Mouse (Mus musculus) adrenal gland, postnatal 10 days (tissue): Measurements from ENCODE around the gene Rab15. TPM values are rescaled to one million over a fixed set of nuclear protein-coding genes. Genes with fewer than 3 reads are reported as not detected.
"Not testable (repeated sequence)": the region's sequence is repeated elsewhere in the genome, so short reads cannot be mapped to it uniquely, and the experiment has no call there.

Experiments used
- DNase-seq: peaks from one replicate; pipeline ENCODE4 v3.0.0; 2021; ENCODE audit warnings: mixed read lengths
- total RNA-seq, 2 experiments: library from RNA; stranded (reverse); gene quantifications; 2 replicates each; pipeline ENCODE4 v1.2.3; 2021

The Rab15 gene
- total RNA-seq, 2 experiments from 2014 or later = 3.6 to 7.7 TPM

GRCm38 (mm10) chr12:76818908-76819307 is 3.8 kb downstream of the Rab15 start:
- DNase-seq = no peak

DNA sequence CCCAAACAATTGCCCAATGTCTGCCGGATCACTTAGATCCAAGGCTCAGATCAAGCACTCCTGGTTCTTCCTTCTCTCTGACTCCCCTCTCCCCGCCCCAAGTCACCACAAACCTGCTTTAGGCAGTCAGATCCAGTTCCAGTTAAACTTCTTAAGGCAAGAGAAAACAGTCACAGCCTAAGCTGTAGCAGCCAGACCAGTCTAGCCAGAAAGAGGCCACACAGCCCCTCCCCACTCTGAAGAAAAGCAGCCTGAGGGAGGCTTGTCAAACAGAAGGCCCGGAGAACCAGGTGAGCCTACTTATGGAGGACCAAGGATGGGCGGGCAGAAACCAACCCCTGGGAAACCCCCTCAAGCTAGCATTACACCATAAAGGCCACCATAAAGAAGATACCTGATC is 4.6 kb downstream of the Rab15 start:
- no peak for DNase-seq

DNA sequence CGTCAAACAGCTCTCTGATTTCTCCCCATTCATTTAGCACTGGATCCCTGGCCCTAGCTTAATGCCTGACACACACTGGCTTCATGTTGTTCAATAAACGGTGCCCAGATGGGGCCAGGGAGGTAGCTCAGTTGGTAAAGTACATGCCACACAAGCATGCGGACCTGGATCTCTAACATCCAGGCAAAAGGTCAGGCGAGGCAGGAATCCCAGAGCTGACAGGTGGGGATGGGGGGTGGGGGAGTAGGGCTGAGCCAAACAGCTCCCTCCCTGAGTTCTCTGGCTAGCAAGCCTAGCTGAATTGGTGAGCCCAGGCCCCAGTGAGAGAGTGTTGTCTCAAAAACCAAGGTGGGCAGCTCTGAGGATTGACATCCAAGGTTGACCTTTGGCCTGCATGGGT is 5.5 kb downstream of the Rab15 start:
- no peak for DNase-seq

DNA sequence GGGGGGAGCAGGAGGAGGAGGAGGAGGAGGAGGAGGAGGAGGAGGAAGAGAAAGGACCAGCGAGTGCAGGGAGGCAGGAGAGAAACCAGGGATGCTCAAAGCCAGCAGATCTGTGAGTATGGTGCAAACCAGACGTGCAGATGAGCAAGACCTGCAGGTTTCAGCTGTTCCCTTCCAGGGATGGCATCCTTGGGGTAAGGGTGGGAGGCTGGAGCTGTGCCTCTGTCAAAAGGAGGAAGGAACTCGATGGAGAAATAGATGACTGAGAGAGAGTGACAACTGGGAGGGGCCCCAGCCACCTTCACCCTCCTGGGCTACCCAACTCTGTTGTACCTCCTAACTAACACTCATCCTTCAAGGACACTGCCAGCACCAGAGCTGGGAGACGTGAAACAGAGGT is 6.0 kb downstream of the Rab15 start:
- DNase-seq = no peak

DNA sequence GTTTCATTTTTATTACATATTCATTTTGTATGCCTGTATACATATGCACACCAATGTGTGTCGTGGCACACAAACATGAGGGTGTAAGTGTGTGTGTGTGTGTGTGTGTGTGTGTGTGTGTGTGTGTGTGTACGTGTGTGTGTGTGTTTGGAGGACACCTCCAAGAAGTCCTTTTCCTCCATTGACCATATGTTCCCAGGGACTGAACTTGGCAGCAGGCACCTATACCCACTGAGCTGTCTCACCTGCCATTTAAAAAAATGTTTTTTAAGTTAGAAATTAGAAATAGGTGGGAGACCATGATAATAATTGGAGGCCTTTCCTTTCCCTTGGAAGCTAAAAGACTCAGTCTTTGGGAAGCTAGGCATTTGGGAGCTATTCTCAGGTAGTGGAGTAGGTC is 8.6 kb downstream of the Rab15 start:
- DNase-seq = no peak

DNA sequence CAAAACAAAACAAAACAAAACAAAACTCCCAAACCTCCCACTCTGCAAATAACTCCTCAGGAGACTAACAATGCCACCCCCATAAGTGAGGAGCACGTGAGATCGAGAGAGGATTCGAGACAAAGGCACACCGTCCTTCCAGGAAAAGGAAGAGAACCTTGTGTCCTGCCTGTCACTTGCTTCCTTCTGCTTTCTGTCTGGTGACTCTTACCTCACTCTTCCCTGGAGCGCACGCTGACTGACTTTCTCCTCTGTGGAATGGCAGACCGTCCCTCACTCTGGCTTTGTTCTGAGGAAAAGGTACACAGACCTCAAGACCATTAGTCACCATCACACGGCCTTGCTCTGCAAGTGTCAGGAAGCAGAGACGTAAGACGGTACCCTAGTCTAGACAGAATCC is 9.2 kb downstream of the Rab15 start:
- no peak for DNase-seq

DNA sequence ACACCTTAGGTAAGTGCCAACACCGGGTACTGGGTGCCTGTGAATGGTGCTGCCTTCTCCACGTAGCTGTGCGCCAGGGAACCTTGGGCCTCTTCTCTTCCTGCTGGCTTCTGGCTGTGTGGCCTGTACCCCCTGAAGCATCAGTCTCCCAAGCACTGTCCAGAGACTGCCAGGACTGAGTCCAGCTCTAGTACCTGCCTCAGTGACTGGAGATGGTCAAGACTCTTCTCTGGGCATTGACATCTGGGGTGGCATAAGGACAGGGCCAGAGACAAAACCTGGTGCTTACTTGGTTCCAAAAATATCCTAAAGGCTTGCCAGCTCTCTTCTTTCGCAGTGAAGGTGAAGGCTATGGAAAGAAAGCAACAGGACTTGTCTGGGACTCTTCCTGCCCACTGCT is 11.7 kb downstream of the Rab15 start:
- no peak for DNase-seq

- no peak for DNase-seq
Observed at GRCm38 (mm10) chr12:76810491-76810890, 12.2 kb downstream of the Rab15 start.

- DNase-seq = no peak
Observed at GRCm38 (mm10) chr12:76807796-76808195, 14.9 kb downstream of the Rab15 start.

- DNase-seq = peak; percentile 24
Observed at GRCm38 (mm10) chr12:76805056-76805811, 17.5 kb downstream of the Rab15 start.

DNA sequence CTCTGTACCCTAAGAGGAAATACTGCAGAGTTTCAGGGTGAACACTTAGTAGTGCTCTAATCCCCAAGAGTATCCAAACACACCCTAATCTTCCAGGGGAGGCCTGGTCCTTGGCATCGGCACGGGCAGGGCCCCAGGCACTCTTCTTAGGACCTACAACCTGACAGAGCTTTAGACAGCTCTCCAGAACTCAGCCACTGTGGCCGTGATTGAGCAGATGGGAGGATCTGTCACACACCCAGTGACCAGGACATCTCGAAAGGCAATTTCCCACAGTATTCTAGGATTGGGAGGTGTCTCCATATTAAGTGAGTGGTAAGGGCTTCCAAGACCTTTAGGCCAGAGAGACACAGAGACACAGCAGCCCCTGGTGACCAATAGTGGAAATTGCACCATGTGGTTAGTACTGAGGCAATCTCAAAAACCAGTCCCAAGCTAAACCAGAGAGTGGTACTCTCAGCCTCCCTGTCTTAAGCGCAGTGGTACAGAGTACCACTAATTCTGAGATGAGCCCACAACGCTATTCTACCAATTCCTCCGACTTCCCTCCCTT is 18.9 kb downstream of the Rab15 start:
- DNase-seq = peak; percentile 65

GRCm38 (mm10) chr12:76803028-76803427 is 19.7 kb downstream of the Rab15 start:
- no peak for DNase-seq

GRCm38 (mm10) chr12:76798008-76798720 is 24.5 kb downstream of the Rab15 start:
- DNase-seq = no peak

DNA sequence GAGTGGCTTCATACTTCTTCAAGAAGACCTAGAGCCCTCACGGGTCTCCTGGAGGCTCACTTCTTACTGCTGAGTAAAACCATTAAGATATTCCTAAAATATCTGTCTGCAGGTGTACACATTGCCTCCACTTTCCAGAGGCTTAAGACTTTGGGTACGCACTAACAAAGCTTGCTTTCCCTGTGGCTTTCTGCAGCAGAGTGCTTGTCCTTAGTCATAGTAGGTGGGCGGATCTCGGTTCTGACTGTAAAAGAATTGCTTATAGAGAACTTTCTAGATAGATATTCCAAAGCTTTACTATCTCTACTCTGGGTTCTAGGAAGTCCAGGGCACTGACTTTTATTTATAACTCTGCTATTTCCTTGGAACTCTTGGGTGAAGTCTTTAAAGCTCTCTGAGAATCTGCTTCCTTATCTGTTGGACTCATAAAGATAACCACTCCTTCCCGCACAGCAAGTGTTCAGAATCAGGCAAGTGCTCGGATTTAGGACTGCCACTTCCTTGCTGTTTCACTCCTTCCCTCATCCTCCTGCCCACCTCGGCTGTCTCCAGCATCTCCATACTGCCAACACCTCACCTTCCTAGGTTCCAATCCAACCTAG is 25.7 kb downstream of the Rab15 start:
- DNase-seq = no peak

DNA sequence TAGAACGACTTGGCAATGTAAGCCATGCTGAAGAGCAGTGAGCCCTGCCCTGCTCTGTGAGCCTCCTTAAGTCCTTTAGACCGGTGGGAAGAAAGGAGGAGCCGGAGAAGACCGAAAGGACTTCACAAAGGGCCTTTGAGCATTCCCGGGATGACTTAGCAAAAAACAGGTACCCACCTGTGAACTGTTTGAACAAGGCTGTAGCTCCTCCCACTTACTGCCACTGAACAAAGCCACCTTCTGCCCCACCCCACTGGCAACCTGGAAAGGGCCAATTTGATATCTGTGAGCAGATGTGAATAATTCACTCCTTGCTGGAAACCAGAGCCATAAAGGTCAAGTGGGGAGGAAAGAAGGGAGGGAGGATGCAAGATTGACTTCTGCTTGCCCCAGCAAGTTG is 27.4 kb downstream of the Rab15 start, which contains the start of gene Gpx2:
Gpx2 (minus strand) TSS at position 205 of the 400 bp plus-strand sequence.
- DNase-seq = no peak

DNA sequence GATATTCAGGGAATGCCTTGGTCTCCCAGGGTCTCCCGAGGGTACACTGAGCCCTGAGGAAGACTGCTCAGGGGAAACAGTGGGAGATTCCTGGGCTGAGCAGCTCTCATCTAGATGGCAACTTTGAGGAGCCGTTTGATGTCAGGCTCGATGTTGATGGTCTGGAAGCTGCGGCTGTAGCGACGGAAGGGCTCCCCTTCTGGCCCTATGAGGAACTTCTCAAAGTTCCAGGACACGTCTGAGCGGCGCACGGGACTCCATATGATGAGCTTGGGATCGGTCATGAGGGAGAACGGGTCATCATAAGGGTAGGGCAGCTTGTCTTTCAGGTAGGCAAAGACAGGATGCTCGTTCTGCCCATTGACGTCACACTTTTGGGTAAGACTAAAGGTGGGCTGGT is 30.2 kb downstream of the Rab15 start:
- DNase-seq = not testable (repeated sequence)

- DNase-seq = no peak
Observed at GRCm38 (mm10) chr12:76790446-76791084, 32.1 kb downstream of the Rab15 start.

DNA sequence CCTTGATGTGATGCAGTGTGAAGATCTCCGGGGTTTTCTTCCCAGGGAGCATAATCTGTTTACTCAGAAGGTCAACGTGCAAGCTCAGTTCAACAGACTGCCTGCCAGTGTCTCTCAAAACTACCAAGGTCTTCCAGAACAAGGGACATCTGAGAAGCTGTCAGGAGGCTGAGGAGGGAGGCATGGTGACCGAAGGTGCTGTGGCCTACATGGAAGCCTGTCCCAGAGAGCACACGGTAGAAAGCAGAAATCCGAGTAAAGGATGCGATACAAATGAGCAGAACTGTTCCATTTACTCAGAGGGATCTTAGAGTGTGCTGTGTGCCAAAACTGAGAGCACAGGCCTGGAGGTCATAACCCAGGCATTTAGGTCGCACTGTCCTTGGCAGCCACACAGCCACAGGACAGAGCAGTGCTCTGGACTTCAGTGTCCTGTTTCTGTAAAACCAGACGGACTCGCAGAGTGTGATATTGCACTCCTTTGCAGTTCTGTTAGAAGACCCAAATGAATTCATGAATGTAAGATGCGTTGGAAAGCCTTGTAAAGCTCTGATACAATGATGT is 38.6 kb downstream of the Rab15 start:
- DNase-seq = peak; percentile 30

DNA sequence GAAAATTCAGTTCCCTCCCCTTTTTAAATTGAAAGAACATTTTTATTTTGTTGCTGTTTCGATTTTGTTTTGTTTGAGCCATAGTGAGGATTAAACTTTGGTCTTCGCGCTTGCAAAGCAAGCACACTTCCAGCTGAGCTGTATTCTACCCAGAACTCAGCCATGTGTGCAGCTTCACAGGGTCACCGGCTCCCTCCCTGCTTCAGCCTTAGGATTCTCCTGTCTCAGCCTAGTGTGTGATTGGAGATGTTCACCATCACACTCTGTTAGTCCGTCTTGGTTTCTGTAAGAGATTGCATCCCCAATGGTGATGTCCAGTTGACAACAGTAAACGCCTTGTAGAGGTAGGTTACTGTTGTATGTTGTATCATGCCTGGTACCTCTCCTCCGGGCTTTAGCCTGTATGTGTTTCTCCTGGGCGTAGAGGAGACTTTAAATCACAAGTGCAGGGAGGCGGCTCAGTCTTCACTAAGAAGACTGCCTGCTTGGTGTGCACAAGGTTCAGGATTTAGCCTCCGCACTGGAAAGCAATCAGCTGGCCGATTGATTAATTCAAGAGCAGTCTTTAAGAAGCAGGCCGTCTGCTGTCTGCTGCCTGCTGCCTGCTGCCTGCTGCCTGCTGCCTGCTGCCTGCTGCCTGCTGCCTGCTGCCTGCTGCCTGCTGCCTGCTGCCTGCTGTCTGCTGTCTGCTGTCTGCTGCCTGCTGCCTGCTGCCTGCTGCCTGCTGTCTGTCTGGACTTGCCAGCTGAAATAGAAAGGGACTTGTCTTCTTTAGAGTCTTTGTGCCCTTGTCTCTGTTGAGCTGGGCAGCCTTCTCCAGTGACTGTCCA is 41.9 kb downstream of the Rab15 start:
- DNase-seq = no peak

- no peak for DNase-seq
Observed at GRCm38 (mm10) chr12:76779951-76780350, 42.8 kb downstream of the Rab15 start.
